Mouse (Mus musculus) lung, postnatal 4 days (tissue): Measurements from ENCODE around the gene Rbak.
A peak's percentile ranks its signal among the peaks of the same experiment; 100 is the strongest.
"Not testable (repeated sequence)": the region's sequence is repeated elsewhere in the genome, so short reads cannot be mapped to it uniquely, and the experiment has no call there.

ENCODE experiments used
- DNase-seq, 2 experiments: peaks; one replicate each; pipeline ENCODE4 v3.0.0; 2021

The Rbak gene

GRCm38 (mm10) chr5:143180255-143181076, at the start of gene Rbak, which contains the start of gene Spdye4b:
TSS of gene Rbak (minus strand) at chr5:143180775.
TSS of gene Spdye4b (plus strand) at chr5:143181017.
- DNase-seq = peak; percentile 93 to 96

GRCm38 (mm10) chr5:143226790-143227189, 46.2 kb upstream of the Rbak start, which contains the start of gene Spdye4a:
TSS of gene Spdye4a (minus strand) at chr5:143226890.
- no peak for DNase-seq

- no peak for DNase-seq
Measured at GRCm38 (mm10) chr5:143222287-143222686, 41.7 kb upstream of the Rbak start.

GRCm38 (mm10) chr5:143220996-143221395, 40.4 kb upstream of the Rbak start:
- no peak for DNase-seq

GRCm38 (mm10) chr5:143213832-143214231, 33.3 kb upstream of the Rbak start:
- DNase-seq = no peak

GRCm38 (mm10) chr5:143205015-143205414, 24.4 kb upstream of the Rbak start:
- no peak for DNase-seq

- DNase-seq = no peak
Measured at GRCm38 (mm10) chr5:143196506-143196905, 15.9 kb upstream of the Rbak start.

- DNase-seq = no peak
Measured at GRCm38 (mm10) chr5:143195166-143195565, 14.6 kb upstream of the Rbak start.

- DNase-seq = not testable (repeated sequence)
Measured at GRCm38 (mm10) chr5:143194747-143195146, 14.2 kb upstream of the Rbak start.

GRCm38 (mm10) chr5:143192806-143193205, 12.2 kb upstream of the Rbak start:
- no peak for DNase-seq

- not testable (repeated sequence) for DNase-seq
Measured at GRCm38 (mm10) chr5:143188014-143188413, 7.4 kb upstream of the Rbak start.

- peak in 1 of 2 experiments; percentile 12 for DNase-seq
Measured at GRCm38 (mm10) chr5:143179179-143179578, 1.4 kb downstream of the Rbak start.

GRCm38 (mm10) chr5:143177541-143178200, 2.9 kb downstream of the Rbak start:
- DNase-seq = no peak

- no peak for DNase-seq
Measured at GRCm38 (mm10) chr5:143175970-143176369, 4.6 kb downstream of the Rbak start.

- DNase-seq = peak; percentile 60 to 72
Measured at GRCm38 (mm10) chr5:143165508-143166070, 15.0 kb downstream of the Rbak start.

GRCm38 (mm10) chr5:143155534-143155933, 25.0 kb downstream of the Rbak start:
- DNase-seq = no peak

- DNase-seq = no peak
Measured at GRCm38 (mm10) chr5:143153756-143154155, 26.8 kb downstream of the Rbak start.

- DNase-seq = no peak
Measured at GRCm38 (mm10) chr5:143150044-143150443, 30.5 kb downstream of the Rbak start.

GRCm38 (mm10) chr5:143149536-143149935, 31.0 kb downstream of the Rbak start:
- no peak for DNase-seq

- no peak for DNase-seq
Measured at GRCm38 (mm10) chr5:143148661-143149060, 31.9 kb downstream of the Rbak start.

- DNase-seq = no peak
Measured at GRCm38 (mm10) chr5:143147481-143147880, 33.1 kb downstream of the Rbak start, which contains the start of gene Olfr718-ps1. TSS of gene Olfr718-ps1 (minus strand) at chr5:143147581.

- DNase-seq = no peak
Measured at GRCm38 (mm10) chr5:143137580-143137979, 43.0 kb downstream of the Rbak start.

GRCm38 (mm10) chr5:143135042-143135441, 45.5 kb downstream of the Rbak start:
- no peak for DNase-seq
